ENCODE assay signal across 17 mouse cellular contexts in genomic region chrX:166673404-166673803, GRCm38 (mm10).
DNase-seq lines count a peak whose midpoint lies in the region; TF ChIP-seq lines count a peak whose summit lies in the region.
"Had no signal": no experiment of that assay in that cellular context is flagged by ENCODE, and none has a peak within 500 bp of the region (broad histone marks: within the 10 kb centered on the region; RNA-seq: fewer than 3 reads in every experiment).

No protein-coding gene starts in this region.

- no peak overlapping the region for H3K27ac ChIP-seq in heart, adult 2 months
- H3K27ac ChIP-seq: embryonic facial prominence, embryonic 13.5 days; forebrain, embryonic 12.5 days; gastrocnemius, adult 2 months; hindbrain, embryonic 12.5 days had no signal

- H3K36me3 ChIP-seq in heart, adult 2 months (ENCODE audit: control insufficient read depth, insufficient read depth, low read length): no peaks in the 10 kb centered on the region
- H3K36me3 ChIP-seq: embryonic facial prominence, embryonic 13.5 days; forebrain, embryonic 12.5 days; heart, embryonic 12.5 days; hindbrain, embryonic 12.5 days had no signal

- H3K9ac ChIP-seq in heart, adult 2 months (ENCODE audit: low read depth, low read length): no peak overlapping the region
- H3K9ac ChIP-seq: embryonic facial prominence, embryonic 13.5 days; forebrain, embryonic 12.5 days; heart, embryonic 12.5 days; hindbrain, embryonic 12.5 days had no signal

- H3K27me3 ChIP-seq in heart, adult 2 months (ENCODE audit: control insufficient read depth, insufficient read depth, low read length): no peaks in the 10 kb centered on the region
- H3K27me3 ChIP-seq: CH12.LX; heart, embryonic 12.5 days had no signal

- WGBS in heart, adult 2 months: 57% methylated on average over 3 of the region's 3 CpGs

- intact Hi-C loops in heart, adult 2 months (cut with DNase I): no loop called here

- H3K4me1 ChIP-seq in heart, adult 2 months (ENCODE audit: control insufficient read depth, insufficient read depth, low read length): no peaks in the 10 kb centered on the region; the same call in 1 of the 2 replicates
- H3K4me1 ChIP-seq: embryonic facial prominence, embryonic 13.5 days; forebrain, embryonic 12.5 days; heart, embryonic 12.5 days; hindbrain, embryonic 12.5 days had no signal

- peak; percentile 11 for DNase-seq in heart, adult 8-10 months (ENCODE audit: low spot score)
- DNase-seq in heart, adult 2 months: no peak
- peak; percentile 24 for DNase-seq in testis, postnatal 14 days (ENCODE audit: low spot score)
- no peak for DNase-seq in testis, postnatal 10 days (ENCODE audit: low spot score)
- DNase-seq in skeletal muscle tissue, adult 2 months (ENCODE audit: low read depth, low spot score): peak; percentile 8
- DNase-seq in kidney, adult 8-10 months: no peak
- DNase-seq: adrenal gland, postnatal 25 days; cerebellum, adult 2 months; cerebellum, postnatal 14 days; gastrocnemius, adult 2 months; gastrocnemius, postnatal 25 days; heart, postnatal 36 days had no signal

- no peak for TF ChIP-seq EP300 in heart, adult 2 months (IDR thresholded peaks at IDR 0.05; ENCODE audit: insufficient read depth, low read depth, low read length)

- no peak for TF ChIP-seq CTCF in heart, adult 2 months (IDR thresholded peaks at IDR 0.05)

- TF ChIP-seq POLR2A in heart, adult 2 months (IDR thresholded peaks at IDR 0.05; ENCODE audit: insufficient read depth, low read depth, low read length): no peak

- no peaks in the 10 kb centered on the region for H3K79me2 ChIP-seq in heart, adult 2 months (replicated peaks; ENCODE audit: control insufficient read depth, insufficient read depth, low read length)

- no peak overlapping the region for H3K4me3 ChIP-seq in heart, adult 2 months
- H3K4me3 ChIP-seq: embryonic facial prominence, embryonic 13.5 days; forebrain, embryonic 12.5 days; gastrocnemius, adult 2 months; heart, embryonic 12.5 days; hindbrain, embryonic 12.5 days had no signal

Comparison
In these comparisons a context has a peak if more than half of its experiments do, and no peak if none do; other contexts are left out.
1. DNase-seq: peak in heart, adult 8-10 months (single experiment), testis, postnatal 14 days (single experiment) and skeletal muscle tissue, adult 2 months (single experiment); none in heart, adult 2 months (0 of 2), testis, postnatal 10 days (single experiment) and kidney, adult 8-10 months (0 of 2).